Mouse (Mus musculus): ENCODE results near the gene Dhrs7c.

DNA sequence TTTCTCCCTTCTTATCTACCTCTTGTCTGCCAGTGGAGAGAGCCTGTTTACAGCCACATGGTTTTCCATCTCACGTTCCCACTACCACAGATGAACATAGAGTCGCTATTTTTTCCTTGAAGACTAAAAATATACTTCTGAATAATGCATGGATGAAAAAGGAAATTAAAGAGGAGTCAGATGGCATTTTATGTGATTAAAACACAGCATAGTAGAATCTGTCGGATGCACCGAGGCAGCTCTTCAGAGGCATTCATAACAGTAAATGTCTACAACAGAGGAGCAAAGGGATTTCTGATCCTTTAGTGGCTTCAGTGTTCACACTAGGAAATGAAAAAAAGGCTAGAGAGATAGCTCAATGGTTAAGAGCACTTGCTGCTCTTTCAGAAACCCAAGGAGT is 47.2 kb downstream of the Dhrs7c start:
- no peak for TF ChIP-seq CTCF (conservative IDR thresholded peaks at IDR 0.05; ENCODE audit: low read length)
- no peak for TF ChIP-seq NANOG (IDR thresholded peaks at IDR 0.05; ENCODE audit: borderline replicate concordance, low read length)

Data from E14TG2a.4 (cell line).